ENCODE assay signal across 8 mouse cellular contexts in genomic region chr16:91932082-91932690, GRCm38 (mm10).
A peak's percentile ranks its signal among the peaks of the same experiment; 100 is the strongest.
DNase-seq lines count a peak whose midpoint lies in the region; ATAC-seq and TF ChIP-seq lines count a peak whose summit lies in the region.

No protein-coding gene starts in this region.

- peaks cover 11% of the 10 kb centered on the region for H3K4me1 ChIP-seq in embryonic facial prominence, embryonic 15.5 days
- H3K4me1 ChIP-seq in intestine, postnatal 0 days (replicated peaks; ENCODE audit: control insufficient read depth, insufficient read depth, low read length): peaks cover 5% of the 10 kb centered on the region; the same call in 1 of the 2 replicates
- peaks cover 11% of the 10 kb centered on the region for H3K4me1 ChIP-seq in neural tube, embryonic 12.5 days

- no peaks in the 10 kb centered on the region for H3K27me3 ChIP-seq in embryonic facial prominence, embryonic 15.5 days
- H3K27me3 ChIP-seq in intestine, postnatal 0 days (replicated peaks; ENCODE audit: control insufficient read depth, insufficient read depth, low read length): no peaks in the 10 kb centered on the region
- H3K27me3 ChIP-seq in neural tube, embryonic 12.5 days (replicated peaks): no peaks in the 10 kb centered on the region

- H3K27ac ChIP-seq in left cerebral cortex, adult 2 months: peak overlapping the region; percentile 96
- H3K27ac ChIP-seq in embryonic facial prominence, embryonic 15.5 days (replicated peaks): no peak overlapping the region
- H3K27ac ChIP-seq in intestine, postnatal 0 days (ENCODE audit: low read depth, low read length): no peak overlapping the region
- H3K27ac ChIP-seq in neural tube, embryonic 12.5 days: no peak overlapping the region

- no peak overlapping the region for H3K9ac ChIP-seq in embryonic facial prominence, embryonic 15.5 days
- no peak overlapping the region for H3K9ac ChIP-seq in intestine, postnatal 0 days (ENCODE audit: low read depth, low read length)
- no peak overlapping the region for H3K9ac ChIP-seq in neural tube, embryonic 12.5 days

- no peaks in the 10 kb centered on the region for H3K9me3 ChIP-seq in embryonic facial prominence, embryonic 15.5 days (replicated peaks)
- H3K9me3 ChIP-seq in intestine, postnatal 0 days (ENCODE audit: control insufficient read depth): no peaks in the 10 kb centered on the region
- no peaks in the 10 kb centered on the region for H3K9me3 ChIP-seq in neural tube, embryonic 12.5 days

- 50% methylated on average over 8 of the region's 8 CpGs for WGBS in embryonic facial prominence, embryonic 15.5 days
- 48% methylated on average over 8 of the region's 8 CpGs for WGBS in intestine, postnatal 0 days
- WGBS in neural tube, embryonic 12.5 days: 58% methylated on average over 8 of the region's 8 CpGs

- H3K4me3 ChIP-seq in left cerebral cortex, adult 2 months: peak overlapping the region; percentile 88
- H3K4me3 ChIP-seq in embryonic facial prominence, embryonic 15.5 days (replicated peaks): peak overlapping the region; percentile 95
- H3K4me3 ChIP-seq in intestine, postnatal 0 days (ENCODE audit: low read depth, low read length): peak overlapping the region; percentile 83
- H3K4me3 ChIP-seq in neural tube, embryonic 12.5 days: peak overlapping the region; percentile 94; the same call in 1 of the 2 replicates

- no peak for ATAC-seq in embryonic facial prominence, embryonic 15.5 days (ENCODE audit: insufficient number of reproducible peaks, low FRiP score, low TSS enrichment, low read depth)
- 0 out of 2 replicates have a peak, but pooled peaks have one; percentile 0 for ATAC-seq in intestine, postnatal 0 days
- no peak for ATAC-seq in neural tube, embryonic 12.5 days (ENCODE audit: low FRiP score, low read depth)

- peak; percentile 5 to 6 for DNase-seq in left cerebral cortex, adult 2 months (ENCODE audit: extremely low spot score in 1 of 2, low spot score in 2 of 2)
- DNase-seq in left cerebral cortex, postnatal 14 days (ENCODE audit: low spot score in 2 of 2): no peak
- DNase-seq in frontal cortex, postnatal 10 days (ENCODE audit: low spot score in 2 of 2): no peak
- DNase-seq in left cerebral cortex, postnatal 10 days (ENCODE audit: extremely low spot score in 1 of 2, low spot score in 2 of 2): no peak
- no peak for DNase-seq in ovary, postnatal 10 days (ENCODE audit: low spot score)

- peak; percentile 19 for TF ChIP-seq CTCF in left cerebral cortex, adult 2 months (IDR thresholded peaks at IDR 0.05)
- peak; percentile 33; the same call in 1 of the 2 replicates for TF ChIP-seq CTCF in intestine, postnatal 0 days (IDR thresholded peaks at IDR 0.05; ENCODE audit: low read depth)

- H3K36me3 ChIP-seq in embryonic facial prominence, embryonic 15.5 days: peaks cover 25% of the 10 kb centered on the region
- peaks cover 27% of the 10 kb centered on the region for H3K36me3 ChIP-seq in intestine, postnatal 0 days (ENCODE audit: control insufficient read depth, insufficient read depth)
- peaks cover 26% of the 10 kb centered on the region for H3K36me3 ChIP-seq in neural tube, embryonic 12.5 days

- intact Hi-C loops in left cerebral cortex, adult 2 months (cut with DNase I): loop anchor here (5.0 to 10.0 kb wide), 3 partner anchors 223 to 530 kb away; partner anchors contain the start of gene Smim11
- intact Hi-C loops in left cerebral cortex, postnatal 14 days (cut with DNase I): loop anchor here (10.0 kb wide), 2 partner anchors 523 to 553 kb away; partner anchors contain the start of gene Clic6
- intact Hi-C loops in left cerebral cortex, postnatal 10 days (cut with DNase I): no loop called here

- H3K4me2 ChIP-seq in embryonic facial prominence, embryonic 15.5 days (replicated peaks): peak overlapping the region; percentile 44
- H3K4me2 ChIP-seq in intestine, postnatal 0 days (replicated peaks; ENCODE audit: low read depth): peak overlapping the region; percentile 74
- peak overlapping the region; percentile 77 for H3K4me2 ChIP-seq in neural tube, embryonic 12.5 days (replicated peaks)

Comparison
In these comparisons a context has a peak if more than half of its experiments do, and no peak if none do; other contexts are left out.
1. DNase-seq: peak in left cerebral cortex, adult 2 months (2 of 2); none in left cerebral cortex, postnatal 14 days (0 of 2), frontal cortex, postnatal 10 days (0 of 2), left cerebral cortex, postnatal 10 days (0 of 2) and ovary, postnatal 10 days (single experiment).
2. Peak in every context shown above with its lines, with median percentiles within 50 percentile points of each other: H3K4me3 ChIP-seq and H3K4me2 ChIP-seq.